Mouse (Mus musculus): ENCODE measurements at regions not wholly inside any gene's neighbourhood (a gene's known extent, or its start where the extent isn't known, plus 50 kb on each side); places are given as distances from the start of the nearest gene placed in this dataset.

GRCm38 (mm10) chr9:122585228-122585627, 161.9 kb upstream of the Topaz1 start:
- Histone ChIP-seq H3K4me3 (ENCODE audit: control insufficient read depth in 1 of 2, insufficient read depth in 1 of 2, low read depth in 1 of 2, low read length in 2 of 2) (no peak overlapping the region), H3K4me1 (ENCODE audit: control insufficient read depth in 2 of 2, insufficient read depth in 2 of 2, low read length in 2 of 2) (no peaks in the 10 kb centered on the region), H3K36me3 (ENCODE audit: control insufficient read depth, insufficient read depth, low read length) (no peaks in the 10 kb centered on the region), H3K9me3 (ENCODE audit: control insufficient read depth, low read length) (no peaks in the 10 kb centered on the region), H3K27ac (replicated peaks in 1 of 2; ENCODE audit: control insufficient read depth in 1 of 2, insufficient read depth in 1 of 2, low read depth in 2 of 2, low read length in 2 of 2) (no peak overlapping the region), H3K9ac (ENCODE audit: low read length) (no peak overlapping the region), H3K4me2 (ENCODE audit: low read length) (no peak overlapping the region), H3K27me3 (ENCODE audit: control insufficient read depth, insufficient read depth, low read length) (peaks cover 3% of the 10 kb centered on the region)
- WGBS, result 77% methylated on average over 8 of the region's 8 CpGs
- no peak for ATAC-seq (ENCODE audit: insufficient number of reproducible peaks, insufficient read depth, low FRiP score, low read depth)

GRCm38 (mm10) chr9:122586421-122586820, 160.7 kb upstream of the Topaz1 start:
- no peaks in the 10 kb centered on the region for H3K9me3 ChIP-seq (ENCODE audit: control insufficient read depth, low read length)
- H3K4me1 ChIP-seq (ENCODE audit: control insufficient read depth in 2 of 2, insufficient read depth in 2 of 2, low read length in 2 of 2), result no peaks in the 10 kb centered on the region
- H3K36me3 ChIP-seq (ENCODE audit: control insufficient read depth, insufficient read depth, low read length), result no peaks in the 10 kb centered on the region
- peaks cover 11% of the 10 kb centered on the region for H3K27me3 ChIP-seq (ENCODE audit: control insufficient read depth, insufficient read depth, low read length)
- no peak overlapping the region for H3K27ac ChIP-seq (replicated peaks in 1 of 2; ENCODE audit: control insufficient read depth in 1 of 2, insufficient read depth in 1 of 2, low read depth in 2 of 2, low read length in 2 of 2)
- 67% methylated on average over 6 of the region's 6 CpGs for WGBS
- ATAC-seq (ENCODE audit: insufficient number of reproducible peaks, insufficient read depth, low FRiP score, low read depth), result no peak
- no peak overlapping the region for H3K4me3 ChIP-seq (ENCODE audit: control insufficient read depth in 1 of 2, insufficient read depth in 1 of 2, low read depth in 1 of 2, low read length in 2 of 2)
- no peak overlapping the region for H3K4me2 ChIP-seq (ENCODE audit: low read length)
- H3K9ac ChIP-seq (ENCODE audit: low read length), result no peak overlapping the region

- 60% methylated on average over 5 of the region's 5 CpGs for WGBS
- no peak for ATAC-seq (ENCODE audit: insufficient number of reproducible peaks, insufficient read depth, low FRiP score, low read depth)
These were observed 160.2 kb upstream of the Topaz1 start for GRCm38 (mm10) chr9:122586986-122587385.

GRCm38 (mm10) chr9:122588246-122588645, 158.9 kb upstream of the Topaz1 start:
- H3K27ac ChIP-seq (replicated peaks in 1 of 2; ENCODE audit: control insufficient read depth in 1 of 2, insufficient read depth in 1 of 2, low read depth in 2 of 2, low read length in 2 of 2), result no peak overlapping the region
- H3K9ac ChIP-seq (ENCODE audit: low read length), result no peak overlapping the region
- WGBS, result 61% methylated on average over 8 of the region's 8 CpGs
- ATAC-seq (ENCODE audit: insufficient number of reproducible peaks, insufficient read depth, low FRiP score, low read depth), result no peak
- H3K4me2 ChIP-seq (ENCODE audit: low read length), result no peak overlapping the region
- H3K9me3 ChIP-seq (ENCODE audit: control insufficient read depth, low read length), result no peaks in the 10 kb centered on the region
- no peaks in the 10 kb centered on the region for H3K4me1 ChIP-seq (ENCODE audit: control insufficient read depth in 2 of 2, insufficient read depth in 2 of 2, low read length in 2 of 2)
- peaks cover 19% of the 10 kb centered on the region for H3K27me3 ChIP-seq (ENCODE audit: control insufficient read depth, insufficient read depth, low read length)
- H3K4me3 ChIP-seq (ENCODE audit: control insufficient read depth in 1 of 2, insufficient read depth in 1 of 2, low read depth in 1 of 2, low read length in 2 of 2), result no peak overlapping the region
- H3K36me3 ChIP-seq (ENCODE audit: control insufficient read depth, insufficient read depth, low read length), result no peaks in the 10 kb centered on the region

More at GRCm38 (mm10) chr9:122586986-122587385, 160.2 kb upstream of the Topaz1 start:
- Histone ChIP-seq H3K27me3 (ENCODE audit: control insufficient read depth, insufficient read depth, low read length) (peaks cover 11% of the 10 kb centered on the region), H3K36me3 (ENCODE audit: control insufficient read depth, insufficient read depth, low read length) (no peaks in the 10 kb centered on the region), H3K9ac (ENCODE audit: low read length) (no peak overlapping the region), H3K27ac (replicated peaks in 1 of 2; ENCODE audit: control insufficient read depth in 1 of 2, insufficient read depth in 1 of 2, low read depth in 2 of 2, low read length in 2 of 2) (no peak overlapping the region), H3K4me3 (ENCODE audit: control insufficient read depth in 1 of 2, insufficient read depth in 1 of 2, low read depth in 1 of 2, low read length in 2 of 2) (no peak overlapping the region), H3K9me3 (ENCODE audit: control insufficient read depth, low read length) (no peaks in the 10 kb centered on the region), H3K4me2 (ENCODE audit: low read length) (no peak overlapping the region), H3K4me1 (ENCODE audit: control insufficient read depth in 2 of 2, insufficient read depth in 2 of 2, low read length in 2 of 2) (no peaks in the 10 kb centered on the region)

GRCm38 (mm10) chr9:122592820-122593615, 154.1 kb upstream of the Topaz1 start:
- WGBS, result 23% methylated on average over 7 of the region's 7 CpGs

GRCm38 (mm10) chr9:122595120-122595943, 151.8 kb upstream of the Topaz1 start:
- Histone ChIP-seq H3K9ac (ENCODE audit: low read length) (no peak overlapping the region), H3K9me3 (ENCODE audit: control insufficient read depth, low read length) (no peaks in the 10 kb centered on the region), H3K4me3 (ENCODE audit: control insufficient read depth in 1 of 2, insufficient read depth in 1 of 2, low read depth in 1 of 2, low read length in 2 of 2) (no peak overlapping the region), H3K4me1 (ENCODE audit: control insufficient read depth in 2 of 2, insufficient read depth in 2 of 2, low read length in 2 of 2) (no peaks in the 10 kb centered on the region), H3K27ac (replicated peaks in 1 of 2; ENCODE audit: control insufficient read depth in 1 of 2, insufficient read depth in 1 of 2, low read depth in 2 of 2, low read length in 2 of 2) (no peak overlapping the region), H3K4me2 (ENCODE audit: low read length) (no peak overlapping the region), H3K27me3 (ENCODE audit: control insufficient read depth, insufficient read depth, low read length) (peaks cover 69% of the 10 kb centered on the region), H3K36me3 (ENCODE audit: control insufficient read depth, insufficient read depth, low read length) (no peaks in the 10 kb centered on the region)
- ATAC-seq (ENCODE audit: insufficient number of reproducible peaks, insufficient read depth, low FRiP score, low read depth), result no peak
- WGBS, result 7% methylated on average over 30 of the region's 31 CpGs

More at GRCm38 (mm10) chr9:122592820-122593615, 154.1 kb upstream of the Topaz1 start:
- Histone ChIP-seq H3K4me2 (ENCODE audit: low read length) (no peak overlapping the region), H3K4me3 (ENCODE audit: control insufficient read depth in 1 of 2, insufficient read depth in 1 of 2, low read depth in 1 of 2, low read length in 2 of 2) (no peak overlapping the region), H3K9ac (ENCODE audit: low read length) (no peak overlapping the region), H3K9me3 (ENCODE audit: control insufficient read depth, low read length) (no peaks in the 10 kb centered on the region), H3K27me3 (ENCODE audit: control insufficient read depth, insufficient read depth, low read length) (peaks cover 60% of the 10 kb centered on the region), H3K36me3 (ENCODE audit: control insufficient read depth, insufficient read depth, low read length) (no peaks in the 10 kb centered on the region), H3K27ac (replicated peaks in 1 of 2; ENCODE audit: control insufficient read depth in 1 of 2, insufficient read depth in 1 of 2, low read depth in 2 of 2, low read length in 2 of 2) (no peak overlapping the region), H3K4me1 (ENCODE audit: control insufficient read depth in 2 of 2, insufficient read depth in 2 of 2, low read length in 2 of 2) (no peaks in the 10 kb centered on the region)
- ATAC-seq (ENCODE audit: insufficient number of reproducible peaks, insufficient read depth, low FRiP score, low read depth), result no peak

- Histone ChIP-seq H3K4me3 (ENCODE audit: control insufficient read depth in 1 of 2, insufficient read depth in 1 of 2, low read depth in 1 of 2, low read length in 2 of 2) (no peak overlapping the region), H3K4me1 (ENCODE audit: control insufficient read depth in 2 of 2, insufficient read depth in 2 of 2, low read length in 2 of 2) (no peaks in the 10 kb centered on the region), H3K27ac (replicated peaks in 1 of 2; ENCODE audit: control insufficient read depth in 1 of 2, insufficient read depth in 1 of 2, low read depth in 2 of 2, low read length in 2 of 2) (no peak overlapping the region), H3K36me3 (ENCODE audit: control insufficient read depth, insufficient read depth, low read length) (no peaks in the 10 kb centered on the region), H3K9ac (ENCODE audit: low read length) (no peak overlapping the region), H3K27me3 (ENCODE audit: control insufficient read depth, insufficient read depth, low read length) (0 out of 2 replicates have a peak, but pooled peaks cover 9% of the 10 kb centered on the region), H3K4me2 (ENCODE audit: low read length) (no peak overlapping the region), H3K9me3 (ENCODE audit: control insufficient read depth, low read length) (no peaks in the 10 kb centered on the region)
- 44% methylated on average over 2 of the region's 2 CpGs for WGBS
- no peak for ATAC-seq (ENCODE audit: insufficient number of reproducible peaks, insufficient read depth, low FRiP score, low read depth)
These were observed 144.0 kb upstream of the Topaz1 start for GRCm38 (mm10) chr9:122603106-122603505.

All from heart, embryonic 14.5 days (tissue).